Mouse (Mus musculus): Measurements from ENCODE around the gene Lmx1a. TPM values are rescaled to one million over a fixed set of nuclear protein-coding genes. Genes with fewer than 3 reads are reported as not detected.
A peak's percentile ranks its signal among the peaks of the same experiment; 100 is the strongest.

The Lmx1a gene
- 11.5 and 16.9 TPM in 2 replicates for polyA plus RNA-seq (2016; fragmentation: Nextera tagmentation; extraction: Ambion mirVana)

DNA sequence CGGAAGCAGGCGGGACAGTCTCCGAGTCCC, at the start of gene Lmx1a:
Gene Lmx1a (plus strand): TSS at position 6 of the 30 bp plus-strand sequence.
- Histone ChIP-seq H3K27me3 (ENCODE audit: insufficient read depth, poor library complexity, severe bottlenecking) (peaks cover 87% of the 10 kb centered on the region), H3K9me3 (peaks cover 6% of the 10 kb centered on the region), H3K4me1 (replicated peaks) (peaks cover 38% of the 10 kb centered on the region), H3K27ac (peak within 1 kb of the TSS; percentile 81), H3K36me3 (no peaks in the 10 kb centered on the region), H3K4me3 (peak within 1 kb of the TSS; percentile 61)
- WGBS, result 0% methylated on average over 3 of the region's 3 CpGs
- no peak for DNase-seq (ENCODE audit: low spot score)

DNA sequence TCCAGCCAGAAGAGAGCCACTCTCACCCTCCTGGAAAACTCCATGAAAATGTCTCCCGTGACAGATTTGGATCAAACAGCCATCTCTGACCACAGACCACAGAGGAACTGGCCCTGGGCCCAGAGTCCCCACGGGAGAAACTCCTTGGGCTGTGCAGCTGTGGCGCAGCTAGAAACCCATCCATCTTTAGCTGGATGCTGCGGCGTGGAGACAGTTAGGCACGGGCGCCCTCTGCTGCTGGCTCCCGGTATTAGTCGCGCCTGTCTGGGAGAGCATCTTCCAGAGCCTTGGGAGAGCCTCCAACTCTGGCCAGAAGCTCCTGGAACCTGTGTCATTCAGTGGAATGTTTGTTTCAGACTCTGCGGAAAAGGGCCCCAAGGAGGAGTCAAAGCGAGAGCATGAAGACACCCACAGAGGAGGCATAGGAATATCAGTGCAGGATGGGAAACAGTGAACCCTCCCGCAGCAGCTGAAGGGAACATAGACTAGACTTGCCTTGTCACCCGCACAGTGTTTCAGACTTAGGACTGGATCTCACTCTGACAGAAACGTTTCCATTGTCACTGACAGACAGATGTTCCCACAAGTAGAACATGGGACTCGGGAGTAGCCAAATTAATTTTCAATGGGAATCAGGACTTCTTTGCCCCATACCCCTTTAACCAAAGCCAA, 44.0 kb upstream of the Lmx1a start:
- Histone ChIP-seq H3K36me3 (no peaks in the 10 kb centered on the region), H3K27me3 (ENCODE audit: insufficient read depth, poor library complexity, severe bottlenecking) (peaks cover 17% of the 10 kb centered on the region), H3K4me3 (no peak overlapping the region), H3K9me3 (no peaks in the 10 kb centered on the region), H3K27ac (no peak overlapping the region), H3K4me1 (replicated peaks) (no peaks in the 10 kb centered on the region)
- DNase-seq (ENCODE audit: low spot score), result peak; percentile 87
- WGBS, result 19% methylated on average over 16 of the region's 16 CpGs

GRCm38 (mm10) chr1:167648670-167649069, 40.4 kb upstream of the Lmx1a start:
- 85% methylated on average over 3 of the region's 3 CpGs for WGBS
- no peak overlapping the region for H3K27ac ChIP-seq
- H3K9me3 ChIP-seq, result no peaks in the 10 kb centered on the region
- no peak for DNase-seq (ENCODE audit: low spot score)
- H3K4me3 ChIP-seq, result no peak overlapping the region
- no peaks in the 10 kb centered on the region for H3K36me3 ChIP-seq
- H3K4me1 ChIP-seq (replicated peaks), result no peaks in the 10 kb centered on the region
- peaks cover 6% of the 10 kb centered on the region; the same call in 1 of the 2 replicates for H3K27me3 ChIP-seq (ENCODE audit: insufficient read depth, poor library complexity, severe bottlenecking)

GRCm38 (mm10) chr1:167649122-167649633, 39.9 kb upstream of the Lmx1a start:
- 0 out of 2 replicates have a peak, but pooled peaks cover under 1% of the 10 kb centered on the region for H3K27me3 ChIP-seq (ENCODE audit: insufficient read depth, poor library complexity, severe bottlenecking)
- 82% methylated on average over 11 of the region's 11 CpGs for WGBS
- no peak overlapping the region for H3K27ac ChIP-seq
- DNase-seq (ENCODE audit: low spot score), result no peak
- no peaks in the 10 kb centered on the region for H3K4me1 ChIP-seq (replicated peaks)
- H3K9me3 ChIP-seq, result no peaks in the 10 kb centered on the region
- no peak overlapping the region for H3K4me3 ChIP-seq
- no peaks in the 10 kb centered on the region for H3K36me3 ChIP-seq

- H3K27ac ChIP-seq, result no peak overlapping the region
- no peaks in the 10 kb centered on the region for H3K36me3 ChIP-seq
- no peak for DNase-seq (ENCODE audit: low spot score)
- H3K4me3 ChIP-seq, result no peak overlapping the region
- H3K9me3 ChIP-seq, result no peaks in the 10 kb centered on the region
- H3K27me3 ChIP-seq (ENCODE audit: insufficient read depth, poor library complexity, severe bottlenecking), result peaks cover 9% of the 10 kb centered on the region
- WGBS, result 79% methylated on average over 2 of the region's 2 CpGs
- no peaks in the 10 kb centered on the region for H3K4me1 ChIP-seq (replicated peaks)
Measured at GRCm38 (mm10) chr1:167652336-167652735, 36.7 kb upstream of the Lmx1a start.

- DNase-seq (ENCODE audit: low spot score), result no peak
- Histone ChIP-seq H3K4me3 (no peak overlapping the region), H3K4me1 (replicated peaks) (peaks cover 27% of the 10 kb centered on the region), H3K27me3 (ENCODE audit: insufficient read depth, poor library complexity, severe bottlenecking) (peaks cover 71% of the 10 kb centered on the region), H3K9me3 (no peaks in the 10 kb centered on the region), H3K36me3 (no peaks in the 10 kb centered on the region), H3K27ac (no peak overlapping the region)
- 79% methylated on average over 3 of the region's 3 CpGs for WGBS
Measured at GRCm38 (mm10) chr1:167659065-167659464, 30.0 kb upstream of the Lmx1a start.

- Histone ChIP-seq H3K36me3 (no peaks in the 10 kb centered on the region), H3K27ac (no peak overlapping the region), H3K27me3 (ENCODE audit: insufficient read depth, poor library complexity, severe bottlenecking) (peaks cover 71% of the 10 kb centered on the region), H3K9me3 (no peaks in the 10 kb centered on the region), H3K4me1 (replicated peaks) (peaks cover 27% of the 10 kb centered on the region), H3K4me3 (peak overlapping the region; percentile 45)
- DNase-seq (ENCODE audit: low spot score), result peak; percentile 29
- 1% methylated on average over 21 of the region's 21 CpGs for WGBS
Measured at GRCm38 (mm10) chr1:167660521-167661101, 28.4 kb upstream of the Lmx1a start.

DNA sequence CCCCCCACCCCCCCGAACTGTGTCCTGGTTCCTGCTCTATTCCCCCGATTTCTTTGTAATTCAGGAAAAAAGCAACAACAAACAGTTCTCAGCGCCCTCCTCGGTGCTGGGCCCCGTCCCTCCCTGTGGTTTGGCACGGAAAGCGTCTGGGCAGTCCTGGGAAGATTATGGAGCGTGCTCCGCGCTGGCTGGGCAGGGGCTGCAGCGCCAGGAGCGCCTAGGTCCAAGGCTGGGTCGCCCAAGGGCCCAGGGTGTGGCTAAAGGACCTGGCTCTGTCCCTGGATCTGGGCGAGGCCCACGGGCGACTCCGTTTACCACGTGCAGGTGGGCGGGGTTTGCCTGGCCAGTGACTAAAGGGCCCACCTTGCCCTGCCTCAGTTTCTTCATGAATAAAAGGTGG, 27.9 kb upstream of the Lmx1a start:
- Histone ChIP-seq H3K36me3 (no peaks in the 10 kb centered on the region), H3K27me3 (ENCODE audit: insufficient read depth, poor library complexity, severe bottlenecking) (peaks cover 71% of the 10 kb centered on the region), H3K4me1 (replicated peaks) (peaks cover 27% of the 10 kb centered on the region), H3K27ac (0 out of 2 replicates have a peak overlapping the region, but pooled peaks have one; percentile 45), H3K4me3 (peak overlapping the region; percentile 45), H3K9me3 (no peaks in the 10 kb centered on the region)
- DNase-seq (ENCODE audit: low spot score), result peak; percentile 17
- WGBS, result 2% methylated on average over 19 of the region's 19 CpGs

GRCm38 (mm10) chr1:167663136-167663535, 25.9 kb upstream of the Lmx1a start:
- no peaks in the 10 kb centered on the region for H3K9me3 ChIP-seq
- H3K27me3 ChIP-seq (ENCODE audit: insufficient read depth, poor library complexity, severe bottlenecking), result peaks cover 64% of the 10 kb centered on the region
- 38% methylated on average over 5 of the region's 5 CpGs for WGBS
- peaks cover 27% of the 10 kb centered on the region for H3K4me1 ChIP-seq (replicated peaks)
- peak; percentile 21 for DNase-seq (ENCODE audit: low spot score)
- no peak overlapping the region for H3K4me3 ChIP-seq
- H3K36me3 ChIP-seq, result no peaks in the 10 kb centered on the region
- H3K27ac ChIP-seq, result no peak overlapping the region

- H3K27me3 ChIP-seq (ENCODE audit: insufficient read depth, poor library complexity, severe bottlenecking), result peaks cover 57% of the 10 kb centered on the region
- no peaks in the 10 kb centered on the region for H3K9me3 ChIP-seq
- no peak overlapping the region for H3K4me3 ChIP-seq
- peak; percentile 60 for DNase-seq (ENCODE audit: low spot score)
- H3K27ac ChIP-seq, result no peak overlapping the region
- H3K4me1 ChIP-seq (replicated peaks), result peaks cover 9% of the 10 kb centered on the region
- H3K36me3 ChIP-seq, result no peaks in the 10 kb centered on the region
- WGBS, result 32% methylated on average over 6 of the region's 6 CpGs
Measured at GRCm38 (mm10) chr1:167669796-167670195, 19.2 kb upstream of the Lmx1a start.

- no peak for DNase-seq (ENCODE audit: low spot score)
- Histone ChIP-seq H3K36me3 (no peaks in the 10 kb centered on the region), H3K27ac (no peak overlapping the region), H3K4me3 (no peak overlapping the region), H3K27me3 (ENCODE audit: insufficient read depth, poor library complexity, severe bottlenecking) (peaks cover 54% of the 10 kb centered on the region), H3K9me3 (no peaks in the 10 kb centered on the region), H3K4me1 (replicated peaks) (peaks cover 9% of the 10 kb centered on the region)
- 22% methylated on average over 17 of the region's 17 CpGs for WGBS
Measured at GRCm38 (mm10) chr1:167672433-167672987, 16.5 kb upstream of the Lmx1a start.

- Histone ChIP-seq H3K36me3 (peaks cover 4% of the 10 kb centered on the region; the same call in 1 of the 2 replicates), H3K27me3 (ENCODE audit: insufficient read depth, poor library complexity, severe bottlenecking) (peaks cover 3% of the 10 kb centered on the region), H3K4me1 (replicated peaks) (no peaks in the 10 kb centered on the region), H3K4me3 (no peak overlapping the region), H3K9me3 (peaks cover 9% of the 10 kb centered on the region; the same call in 1 of the 2 replicates), H3K27ac (no peak overlapping the region)
- WGBS, result 94% methylated on average over 6 of the region's 6 CpGs
- no peak for DNase-seq (ENCODE audit: low spot score)
Measured at GRCm38 (mm10) chr1:167679061-167679460, 10.0 kb upstream of the Lmx1a start.

DNA sequence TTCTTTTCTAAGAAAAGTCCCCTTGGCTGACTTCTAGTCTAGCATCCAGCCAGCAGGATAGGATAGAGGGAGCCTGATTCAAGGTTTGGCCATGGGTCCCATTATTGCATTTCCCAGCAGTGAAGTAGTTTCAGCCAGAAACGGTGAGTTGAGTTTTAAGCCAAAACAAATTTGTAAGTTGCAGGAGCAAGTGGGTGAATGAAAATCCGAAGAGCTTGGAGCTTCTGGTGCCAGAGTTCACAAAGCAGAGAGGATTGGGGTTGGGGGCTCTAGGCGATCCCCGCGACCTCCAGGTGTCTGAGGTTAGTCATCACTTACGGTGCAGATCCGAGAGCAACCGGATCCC, 1.1 kb upstream of the Lmx1a start:
- peak overlapping the region; percentile 61 for H3K4me3 ChIP-seq
- H3K4me1 ChIP-seq (replicated peaks), result peaks cover 37% of the 10 kb centered on the region
- peak overlapping the region; percentile 81 for H3K27ac ChIP-seq
- H3K36me3 ChIP-seq, result no peaks in the 10 kb centered on the region
- 1% methylated on average over 8 of the region's 8 CpGs for WGBS
- no peak for DNase-seq (ENCODE audit: low spot score)
- H3K9me3 ChIP-seq, result peaks cover 6% of the 10 kb centered on the region
- peaks cover 76% of the 10 kb centered on the region for H3K27me3 ChIP-seq (ENCODE audit: insufficient read depth, poor library complexity, severe bottlenecking)
